Mouse (Mus musculus) stomach, embryonic 14.5 days (tissue): ENCODE results near the gene Slc17a1. TPM values are rescaled to one million over a fixed set of nuclear protein-coding genes. Genes with fewer than 3 reads are reported as not detected.

Experiments used
- ATAC-seq: fragments of 200-750 bp; cut with Nextera tagmentation; 2 replicates; pipeline ENCODE4 v1.8.0; 2017; ENCODE audit warnings: low read depth, moderate TSS enrichment; ENCODE audit not compliant: insufficient number of reproducible peaks, insufficient read depth, low FRiP score
- H3K27ac ChIP-seq: fragments of 300-500 bp; sonication (generic); 2 replicates; pipeline ENCODE4 v1.5.1; 2014; ENCODE audit warnings: mild to moderate bottlenecking, low read length, moderate library complexity, mixed read lengths
- H3K27me3 ChIP-seq: fragments of 300-500 bp; sonication (generic); 2 replicates; pipeline ENCODE4 v1.6.1; 2014; ENCODE audit warnings: low read length, control low read depth, mixed read lengths; ENCODE audit not compliant: control insufficient read depth, insufficient read depth
- H3K36me3 ChIP-seq: fragments of 300-500 bp; sonication (generic); 2 replicates; pipeline ENCODE4 v1.6.1; 2014; ENCODE audit warnings: mild to moderate bottlenecking, control low read depth, low read length, moderate library complexity, mixed read lengths; ENCODE audit not compliant: control insufficient read depth, insufficient read depth
- H3K4me1 ChIP-seq: fragments of 300-500 bp; sonication (generic); 2 replicates; pipeline ENCODE4 v1.6.1; 2014; ENCODE audit warnings: low read length, control low read depth, mixed read lengths; ENCODE audit not compliant: control insufficient read depth, insufficient read depth
- H3K4me2 ChIP-seq: fragments of 300-500 bp; sonication (generic); replicated peaks from 2 replicates; pipeline ENCODE4 v1.6.1; 2014; ENCODE audit warnings: low read depth, low read length, control low read depth
- H3K4me3 ChIP-seq: fragments of 300-500 bp; sonication (generic); 2 replicates; pipeline ENCODE4 v1.5.1; 2014; ENCODE audit warnings: low read depth, low read length, control low read depth
- H3K9ac ChIP-seq: fragments of 300-500 bp; sonication (generic); replicated peaks from 2 replicates; pipeline ENCODE4 v1.6.1; 2014; ENCODE audit warnings: low read depth, mild to moderate bottlenecking, control low read depth, low read length, moderate library complexity, mixed read lengths
- H3K9me3 ChIP-seq: fragments of 300-500 bp; sonication (generic); 2 replicates; pipeline ENCODE4 v1.6.1; 2016; ENCODE audit warnings: low read depth, low read length, control low read depth; ENCODE audit not compliant: control insufficient read depth
- WGBS: fragments of 180-500 bp; shearing (Covaris S2); extraction: QIAGEN DNeasy Blood & Tissue Kit; methylation state at CpG from one replicate; pipeline ENCODE4 v1.1.7; 2014; 5-methylcytosine and 5-hydroxymethylcytosine counted together
- polyA plus RNA-seq: library from polyadenylated mRNA; unstranded; fragments of >200 nt; fragmentation: Nextera tagmentation; extraction: Ambion mirVana; gene quantifications from 2 replicates; pipeline ENCODE4 v1.2.1, GENCODE M21; 2014

Gene Slc17a1
- polyA plus RNA-seq, 1 experiment from 2014 or later: not detected

DNA sequence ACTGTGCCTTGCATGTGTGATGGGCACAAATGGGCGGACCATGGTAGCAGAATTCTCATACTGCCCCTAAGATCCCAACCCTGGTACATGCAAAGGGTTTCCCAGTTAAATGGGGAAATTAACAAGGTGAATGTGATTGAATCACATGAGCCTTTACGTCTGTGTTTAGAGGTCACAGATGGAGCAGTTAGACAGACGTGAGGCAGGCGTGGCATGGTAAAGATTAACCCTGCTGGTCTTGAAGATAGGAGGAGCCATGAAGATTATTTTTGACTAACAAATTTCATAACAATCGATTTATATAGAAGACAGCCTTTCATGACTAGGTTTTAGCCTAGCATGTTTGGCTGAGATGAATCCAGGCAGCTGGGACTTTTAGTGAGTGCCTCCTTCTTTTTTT is 5.6 kb downstream of the Slc17a1 start:
- ATAC-seq: no peak
- no peak overlapping the region for H3K4me3 ChIP-seq
- no peak overlapping the region for H3K4me2 ChIP-seq

GRCm38 (mm10) chr13:23879106-23879505 is 11.6 kb downstream of the Slc17a1 start:
- Histone ChIP-seq H3K4me2 (no peak overlapping the region), H3K36me3 (no peaks in the 10 kb centered on the region), H3K9ac (no peak overlapping the region), H3K27me3 (no peaks in the 10 kb centered on the region), H3K9me3 (no peaks in the 10 kb centered on the region), H3K4me1 (no peaks in the 10 kb centered on the region), H3K27ac (no peak overlapping the region), H3K4me3 (no peak overlapping the region)
- no peak for ATAC-seq
- 78% methylated on average over 3 of the region's 3 CpGs for WGBS

More for the DNA sequence above, 5.6 kb downstream of the Slc17a1 start:
- no peaks in the 10 kb centered on the region for H3K27me3 ChIP-seq
- WGBS: 63% methylated on average over 5 of the region's 5 CpGs
- H3K9ac ChIP-seq: no peak overlapping the region
- H3K27ac ChIP-seq: no peak overlapping the region
- no peaks in the 10 kb centered on the region for H3K36me3 ChIP-seq
- H3K9me3 ChIP-seq: no peaks in the 10 kb centered on the region
- no peaks in the 10 kb centered on the region for H3K4me1 ChIP-seq

GRCm38 (mm10) chr13:23879636-23880035 is 12.1 kb downstream of the Slc17a1 start:
- H3K27me3 ChIP-seq: no peaks in the 10 kb centered on the region
- H3K4me1 ChIP-seq: no peaks in the 10 kb centered on the region
- no peaks in the 10 kb centered on the region for H3K36me3 ChIP-seq
- H3K9ac ChIP-seq: no peak overlapping the region
- no peak for ATAC-seq
- H3K9me3 ChIP-seq: no peaks in the 10 kb centered on the region
- no peak overlapping the region for H3K27ac ChIP-seq
- no peak overlapping the region for H3K4me2 ChIP-seq
- WGBS: 83% methylated on average over 5 of the region's 5 CpGs
- no peak overlapping the region for H3K4me3 ChIP-seq

- no peak overlapping the region for H3K4me2 ChIP-seq
- H3K4me1 ChIP-seq: no peaks in the 10 kb centered on the region
- no peak for ATAC-seq
- 44% methylated on average over 2 of the region's 2 CpGs for WGBS
- no peak overlapping the region for H3K9ac ChIP-seq
- no peaks in the 10 kb centered on the region for H3K27me3 ChIP-seq
- no peaks in the 10 kb centered on the region for H3K9me3 ChIP-seq
- H3K4me3 ChIP-seq: no peak overlapping the region
- no peak overlapping the region for H3K27ac ChIP-seq
- H3K36me3 ChIP-seq: no peaks in the 10 kb centered on the region
Observed at GRCm38 (mm10) chr13:23885540-23885939, 18.0 kb downstream of the Slc17a1 start.

DNA sequence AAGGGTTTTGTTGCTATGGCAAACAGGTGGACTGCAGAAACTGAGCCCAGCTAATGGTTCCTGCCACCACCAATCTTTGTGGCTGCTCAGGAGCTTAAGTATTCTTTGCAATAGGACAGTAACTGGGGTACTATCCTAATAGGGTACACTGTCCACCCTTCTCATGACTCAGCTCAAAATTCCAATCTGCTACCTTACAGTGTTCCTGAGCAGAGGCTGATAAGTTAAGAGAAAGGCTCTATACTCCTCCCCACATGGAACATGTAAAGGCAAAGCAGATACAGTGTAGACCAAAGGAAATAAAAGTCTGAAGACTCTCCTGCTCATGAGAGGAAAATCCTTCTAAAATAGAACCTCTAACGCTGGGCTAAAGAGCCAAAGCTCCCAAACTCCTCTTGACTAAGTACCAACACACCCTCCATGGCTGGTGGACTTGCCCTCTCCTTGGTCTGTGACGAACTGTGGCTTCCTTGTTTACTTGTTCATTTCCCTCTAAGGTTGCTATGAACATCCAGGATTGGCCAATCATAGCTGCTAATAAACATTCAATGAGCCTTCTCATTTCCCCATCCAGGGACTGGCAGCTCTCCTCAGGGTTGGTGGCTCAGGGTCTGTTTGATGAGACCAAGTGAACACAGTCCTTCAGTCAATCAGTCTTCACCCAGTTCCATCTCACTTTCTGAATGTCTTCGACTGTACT is 19.6 kb downstream of the Slc17a1 start:
- Histone ChIP-seq H3K9ac (no peak overlapping the region), H3K27ac (no peak overlapping the region), H3K4me3 (no peak overlapping the region), H3K36me3 (no peaks in the 10 kb centered on the region), H3K27me3 (no peaks in the 10 kb centered on the region), H3K4me1 (no peaks in the 10 kb centered on the region), H3K4me2 (no peak overlapping the region), H3K9me3 (no peaks in the 10 kb centered on the region)
- ATAC-seq: no peak
- 78% methylated on average over 3 of the region's 3 CpGs for WGBS

- peak; percentile 18; the same call in 1 of the 2 replicates for ATAC-seq
- H3K4me2 ChIP-seq: no peak overlapping the region
- no peak overlapping the region for H3K9ac ChIP-seq
- no peaks in the 10 kb centered on the region for H3K9me3 ChIP-seq
- no peaks in the 10 kb centered on the region for H3K4me1 ChIP-seq
- 45% methylated on average over 6 of the region's 6 CpGs for WGBS
- no peaks in the 10 kb centered on the region for H3K27me3 ChIP-seq
- no peak overlapping the region for H3K4me3 ChIP-seq
- H3K27ac ChIP-seq: no peak overlapping the region
- no peaks in the 10 kb centered on the region for H3K36me3 ChIP-seq
Observed at GRCm38 (mm10) chr13:23889011-23889605, 21.6 kb downstream of the Slc17a1 start.

- H3K4me3 ChIP-seq: no peak overlapping the region
- no peak overlapping the region for H3K9ac ChIP-seq
- H3K4me1 ChIP-seq: no peaks in the 10 kb centered on the region
- ATAC-seq: no peak
- no peaks in the 10 kb centered on the region for H3K36me3 ChIP-seq
- no peaks in the 10 kb centered on the region for H3K27me3 ChIP-seq
- H3K9me3 ChIP-seq: no peaks in the 10 kb centered on the region
- whole genome bisulfite sequencing: 28% methylated on average over 9 of the region's 9 CpGs
- H3K4me2 ChIP-seq: no peak overlapping the region
- H3K27ac ChIP-seq: no peak overlapping the region
Observed at GRCm38 (mm10) chr13:23892592-23893268, 25.2 kb downstream of the Slc17a1 start.

GRCm38 (mm10) chr13:23893269-23893593 is 25.7 kb downstream of the Slc17a1 start:
- Histone ChIP-seq H3K4me3 (no peak overlapping the region), H3K4me2 (no peak overlapping the region), H3K9me3 (no peaks in the 10 kb centered on the region), H3K4me1 (no peaks in the 10 kb centered on the region), H3K27me3 (no peaks in the 10 kb centered on the region), H3K36me3 (no peaks in the 10 kb centered on the region), H3K9ac (no peak overlapping the region), H3K27ac (no peak overlapping the region)
- 54% methylated on average over 4 of the region's 4 CpGs for WGBS
- ATAC-seq: no peak
